Mouse (Mus musculus) kidney, adult 11 months (tissue): ENCODE results near the gene Rpf1.

ENCODE experiments used
- DNase-seq: peaks from one replicate; pipeline ENCODE4 v3.0.0; 2022

Rpf1 gene

DNA sequence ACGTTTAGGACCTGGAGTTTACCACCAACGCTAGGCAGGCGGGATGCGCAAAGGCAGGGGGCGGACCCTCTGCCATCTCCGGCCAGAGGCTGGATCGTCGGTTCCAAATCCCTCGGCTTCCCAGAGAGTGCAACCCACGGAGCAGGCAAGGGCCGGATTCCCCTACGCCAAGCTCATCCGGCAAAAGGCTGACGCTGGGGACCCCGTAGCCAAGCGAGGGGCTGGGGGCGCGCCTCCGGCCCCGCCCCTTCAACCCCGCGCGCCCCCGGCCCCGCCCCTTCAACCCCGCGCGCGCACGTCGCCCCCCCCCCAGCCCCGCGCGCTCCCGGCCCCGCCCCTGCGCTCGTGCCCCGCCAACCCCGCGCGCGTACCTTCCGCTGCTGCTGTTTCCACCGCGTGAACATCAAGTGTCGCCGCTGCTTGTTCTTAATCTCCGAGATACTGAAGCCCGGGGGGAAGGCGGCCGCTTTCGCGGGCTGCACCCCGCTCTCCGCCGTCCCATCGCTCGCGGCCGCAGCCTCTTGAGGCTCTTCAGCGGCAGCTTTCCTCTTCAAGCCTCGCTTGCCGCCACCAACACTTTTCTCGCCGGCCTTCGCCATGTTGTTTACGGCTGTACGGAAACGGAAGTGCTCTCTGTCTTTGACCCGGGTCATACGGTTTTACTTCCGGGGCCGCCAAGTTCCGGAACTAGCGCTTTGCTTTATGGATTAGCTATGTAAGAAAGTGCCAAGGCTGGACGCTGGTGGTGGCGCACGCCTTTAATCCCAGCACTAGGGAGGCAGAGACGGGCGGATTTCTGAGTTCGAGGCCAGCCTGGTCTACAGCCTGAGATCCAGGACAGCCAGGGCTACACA lies at the start of gene Rpf1:
Gene Rpf1, minus strand, starts transcription at position 632 of the 854 bp plus-strand sequence.
- peak; percentile 93 for DNase-seq

DNA sequence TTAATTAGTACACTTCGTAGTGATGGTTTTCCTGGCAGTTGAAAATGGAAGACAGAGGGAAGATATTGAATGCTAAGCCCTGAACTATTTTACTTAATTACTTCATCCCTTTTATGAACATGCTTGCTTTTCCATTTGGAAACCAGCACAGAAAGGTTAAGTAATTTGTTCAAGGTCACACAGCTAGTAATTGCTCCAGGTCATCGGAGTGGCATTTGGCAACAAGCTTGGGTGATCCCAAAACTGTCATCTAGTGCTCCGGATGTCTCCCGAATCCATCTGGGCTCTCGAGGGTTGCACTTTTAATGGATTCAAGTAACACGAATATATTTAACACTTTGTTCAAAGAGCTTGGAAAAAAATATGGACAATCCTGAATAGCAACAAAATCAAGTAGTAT lies 49.7 kb upstream of the Rpf1 start:
- DNase-seq: no peak

DNA sequence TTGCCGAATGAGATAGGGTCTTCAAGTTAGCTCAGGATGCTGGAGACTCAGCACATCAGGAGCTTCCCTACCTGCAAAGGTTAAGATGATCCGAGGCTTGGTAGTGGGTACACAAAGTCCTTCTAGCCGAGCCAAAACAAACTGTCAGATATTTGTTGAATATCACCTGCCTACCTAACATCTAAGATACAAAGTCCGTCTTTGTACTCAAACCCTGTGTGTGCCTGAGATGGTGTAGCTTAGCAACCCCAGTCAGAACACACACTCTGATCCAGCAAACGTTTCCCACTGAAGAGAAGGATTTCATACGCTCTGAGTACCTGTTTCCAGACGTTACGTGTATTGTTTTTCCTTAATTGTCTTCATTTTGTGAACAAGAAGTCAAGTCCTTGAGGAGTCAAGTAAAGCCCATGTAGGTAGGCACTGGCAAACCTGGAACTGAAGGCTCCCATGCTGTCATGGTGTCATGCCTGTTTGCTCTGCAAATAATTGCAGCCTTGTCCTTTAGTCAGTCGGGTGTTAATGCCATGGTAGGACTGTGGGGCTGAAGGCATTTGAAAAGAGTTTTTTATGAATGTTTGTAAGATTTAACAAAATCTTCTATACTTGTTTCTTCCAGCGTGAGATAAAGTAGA lies 49.0 kb upstream of the Rpf1 start, which contains the start of gene Uox:
Gene Uox, plus strand, starts transcription at position 279 of the 635 bp plus-strand sequence.
- no peak for DNase-seq

DNA sequence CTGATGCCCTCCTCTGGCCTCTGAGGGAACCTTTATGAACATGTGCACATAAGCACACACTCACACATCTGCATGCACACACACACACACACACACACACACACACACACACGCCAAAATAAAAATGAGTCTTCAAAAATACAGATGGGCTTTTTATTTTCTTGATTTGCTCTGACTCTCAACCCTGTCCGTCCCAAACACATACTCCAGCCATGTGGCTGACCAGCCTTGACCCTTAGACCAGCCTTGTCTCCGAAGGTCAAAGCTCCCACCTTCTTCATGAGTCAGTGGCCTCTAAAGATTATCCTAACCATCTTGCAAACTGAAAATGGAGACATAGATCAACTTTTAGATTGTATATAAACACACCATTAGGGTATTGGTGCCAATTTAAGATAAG lies 48.4 kb upstream of the Rpf1 start:
- DNase-seq: no peak

DNA sequence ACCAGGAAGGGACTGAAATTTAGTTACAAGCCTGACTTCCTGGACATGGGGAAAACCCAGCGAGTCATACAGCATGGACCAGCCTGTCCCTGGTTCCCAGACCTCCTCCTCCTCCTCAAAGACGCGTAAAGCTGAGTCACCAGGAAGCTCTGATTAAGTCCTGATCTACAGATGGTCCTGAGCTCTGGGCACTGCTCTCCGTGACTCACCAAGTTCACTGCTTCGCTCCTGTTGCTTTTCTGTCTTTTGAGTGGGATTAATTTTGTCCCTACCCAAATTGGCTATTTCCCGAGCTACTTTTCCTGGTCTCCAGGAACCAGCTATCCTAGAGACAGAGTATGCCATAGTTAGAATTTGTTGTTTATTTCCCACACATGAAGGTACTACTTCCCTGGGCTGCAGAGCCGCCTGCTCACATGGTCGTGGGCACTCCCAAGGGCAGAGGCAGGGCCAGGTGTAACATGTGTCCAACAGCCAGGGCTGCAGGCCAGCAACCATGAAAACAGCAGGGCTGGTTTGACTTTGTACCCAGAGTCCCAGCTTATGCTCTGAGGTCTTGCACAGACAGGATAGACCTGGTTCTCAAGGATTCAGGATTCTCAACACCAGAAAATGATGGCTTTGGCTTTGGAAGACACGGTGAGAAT lies 46.8 kb upstream of the Rpf1 start:
- DNase-seq: peak; percentile 49

DNA sequence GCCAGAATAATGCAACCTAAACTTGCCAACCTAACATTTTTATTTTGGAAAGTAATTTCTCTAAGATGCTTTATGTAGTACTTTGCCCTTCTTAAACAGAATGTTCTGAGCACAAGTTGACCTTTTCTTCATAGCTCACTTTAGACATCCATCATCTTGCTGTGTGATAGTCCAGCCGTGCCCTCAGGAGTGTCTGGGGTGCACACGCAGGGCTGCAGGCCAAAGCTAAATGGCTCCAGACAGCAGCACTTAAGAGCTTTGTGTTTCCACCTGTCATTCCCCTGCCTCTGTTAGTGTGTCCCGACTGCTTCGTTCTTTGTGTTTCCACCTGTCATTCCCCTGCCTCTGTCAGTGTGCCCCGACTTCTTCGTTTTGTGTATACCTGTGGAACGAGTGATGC lies 46.1 kb upstream of the Rpf1 start:
- DNase-seq: no peak

DNA sequence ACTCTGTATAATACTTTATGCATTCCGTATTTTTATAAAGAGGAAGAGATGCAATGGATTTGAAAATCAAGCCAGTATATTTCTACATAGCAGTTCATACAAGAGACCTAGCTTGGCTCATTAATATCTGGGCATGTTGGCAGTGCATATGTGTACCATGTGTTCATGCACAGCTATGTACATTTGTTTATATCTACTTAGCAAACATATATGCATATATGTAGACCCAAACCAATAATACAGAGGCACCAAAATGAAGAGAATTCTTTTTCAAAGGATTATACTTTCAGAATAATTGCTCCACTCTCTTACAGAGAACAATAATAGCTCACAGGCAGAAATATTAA lies 43.8 kb upstream of the Rpf1 start:
- DNase-seq: no peak

DNA sequence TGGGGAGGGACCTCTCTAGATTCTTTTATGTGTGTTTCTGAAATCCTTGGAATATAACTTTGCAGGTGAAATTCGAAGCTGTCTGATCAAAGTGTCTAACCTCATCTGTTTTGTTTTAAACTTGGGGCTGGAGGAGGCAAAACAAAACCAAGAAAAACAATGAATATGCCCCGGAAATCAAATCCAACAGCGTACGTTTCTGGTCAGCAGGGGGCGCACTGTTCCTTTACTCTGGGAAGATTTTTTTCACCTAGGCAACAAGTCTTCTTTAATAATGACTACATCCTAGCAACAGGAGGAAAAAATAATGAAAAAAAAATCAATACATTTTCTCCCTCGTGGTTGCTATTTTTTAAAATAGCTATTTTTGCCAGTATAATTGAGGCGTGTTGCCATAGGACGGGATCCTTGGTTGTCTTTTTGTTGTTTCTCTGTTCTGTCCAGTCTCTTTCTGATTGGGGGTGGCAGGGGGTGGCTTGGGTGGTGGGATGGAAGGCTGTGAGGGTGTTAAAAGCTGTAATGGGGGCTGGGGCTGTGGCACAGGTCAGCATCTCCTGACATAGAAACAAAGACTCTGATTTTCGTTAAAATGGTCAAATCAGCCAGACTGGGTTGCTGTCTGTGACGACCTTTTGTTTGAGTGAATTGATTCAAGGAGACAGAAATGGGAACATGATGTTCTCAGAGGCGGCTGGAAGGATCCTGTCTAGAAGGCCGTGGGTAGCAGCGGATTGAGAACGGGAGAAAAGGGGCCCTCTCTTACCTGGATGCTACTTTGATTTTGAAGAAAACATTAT lies 43.2 kb upstream of the Rpf1 start:
- peak; percentile 38 for DNase-seq

DNA sequence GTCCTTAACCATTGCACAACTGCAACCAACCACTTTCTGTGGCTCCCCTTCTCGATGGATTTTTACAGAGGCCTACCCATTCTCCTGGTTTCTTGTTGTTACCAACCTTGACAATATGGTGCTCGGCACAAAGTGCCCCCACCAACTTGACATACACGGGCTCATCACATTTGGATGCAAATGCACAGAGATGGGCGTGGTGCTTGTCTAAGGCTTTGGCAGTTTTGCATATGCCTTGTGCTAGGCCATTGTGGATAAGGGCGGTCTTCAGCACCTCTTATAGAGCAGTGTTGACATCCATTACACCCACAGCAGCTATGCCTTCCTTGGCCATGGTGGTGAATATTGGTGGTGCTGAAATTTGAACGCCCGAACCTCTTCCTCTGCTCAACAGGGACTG lies 41.7 kb upstream of the Rpf1 start:
- DNase-seq: no peak

DNA sequence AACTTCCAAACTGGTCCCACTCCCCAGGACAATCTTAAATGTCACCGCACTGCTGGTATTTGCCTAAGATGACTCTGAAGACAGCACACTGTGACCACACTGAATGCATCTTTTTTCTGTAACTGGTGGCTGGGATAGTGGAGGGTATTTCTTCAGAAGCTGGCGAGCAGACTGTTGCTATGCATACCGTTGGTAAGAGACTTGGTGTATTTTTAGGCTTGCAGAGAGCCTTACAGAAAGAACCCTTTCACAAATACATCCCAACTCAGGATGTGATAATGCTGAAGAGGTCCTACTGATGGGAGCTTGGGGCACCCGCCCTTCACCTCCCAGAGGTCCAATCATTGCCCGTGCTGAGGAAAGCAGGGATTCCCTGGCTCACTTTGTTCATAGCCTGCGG lies 36.3 kb upstream of the Rpf1 start:
- DNase-seq: no peak

DNA sequence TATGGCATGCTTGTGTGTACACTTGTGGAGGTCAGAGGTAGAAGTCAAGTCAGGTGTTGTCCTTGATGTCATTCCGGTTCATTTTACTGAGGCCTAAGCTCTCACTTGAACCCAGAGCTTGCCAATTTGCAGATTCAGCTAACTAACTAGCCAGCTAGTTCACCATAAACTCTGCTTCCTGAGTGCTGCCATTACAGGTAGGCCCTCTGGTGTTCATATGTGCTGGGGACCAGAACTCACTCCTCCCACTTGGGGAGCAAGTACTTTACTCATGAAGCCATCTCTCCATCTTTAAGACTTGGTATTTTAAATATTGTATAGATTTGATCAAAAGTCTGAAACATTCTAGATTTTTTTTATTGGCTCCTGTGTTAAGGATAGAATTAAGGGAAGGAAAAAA lies 35.3 kb upstream of the Rpf1 start:
- DNase-seq: no peak

DNA sequence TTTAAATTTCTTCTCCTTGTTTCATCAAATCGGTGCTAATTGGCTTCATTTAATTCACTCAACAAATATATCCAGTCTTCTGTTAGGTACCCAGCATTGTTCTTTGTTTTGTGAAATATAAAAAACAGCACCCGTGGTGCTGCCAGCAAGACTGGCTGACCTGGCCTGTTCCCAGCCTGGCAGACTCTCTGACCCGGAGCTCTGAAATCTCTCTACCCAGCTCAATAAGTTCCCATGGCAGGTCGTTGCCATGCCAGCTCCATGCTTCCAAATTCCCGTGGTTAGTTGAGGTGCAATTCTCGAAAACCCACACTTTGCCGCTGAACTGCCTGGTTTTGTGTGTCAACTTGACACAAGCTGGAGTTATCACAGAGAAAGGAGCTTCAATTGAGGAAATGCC lies 33.6 kb upstream of the Rpf1 start:
- DNase-seq: no peak

DNA sequence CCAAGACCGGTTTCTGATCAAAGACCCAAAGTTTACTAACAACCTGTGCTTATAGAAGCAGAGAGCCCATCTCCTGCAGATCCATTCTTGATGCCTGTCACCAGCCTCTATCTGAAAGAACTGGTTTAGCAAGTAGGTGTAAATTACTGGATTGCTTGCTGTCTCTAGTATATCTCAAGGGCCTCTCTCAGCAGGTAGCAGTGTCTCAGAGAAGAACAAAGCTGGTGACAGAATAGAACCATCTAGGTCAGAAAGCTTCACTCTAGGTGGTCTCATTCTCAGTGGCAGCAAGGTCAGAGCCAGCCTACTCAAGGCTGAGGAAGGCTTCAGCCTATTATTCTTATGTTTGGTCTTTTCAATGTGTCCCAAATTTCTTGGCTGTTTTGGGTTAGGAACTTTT lies 22.4 kb upstream of the Rpf1 start:
- no peak for DNase-seq

DNA sequence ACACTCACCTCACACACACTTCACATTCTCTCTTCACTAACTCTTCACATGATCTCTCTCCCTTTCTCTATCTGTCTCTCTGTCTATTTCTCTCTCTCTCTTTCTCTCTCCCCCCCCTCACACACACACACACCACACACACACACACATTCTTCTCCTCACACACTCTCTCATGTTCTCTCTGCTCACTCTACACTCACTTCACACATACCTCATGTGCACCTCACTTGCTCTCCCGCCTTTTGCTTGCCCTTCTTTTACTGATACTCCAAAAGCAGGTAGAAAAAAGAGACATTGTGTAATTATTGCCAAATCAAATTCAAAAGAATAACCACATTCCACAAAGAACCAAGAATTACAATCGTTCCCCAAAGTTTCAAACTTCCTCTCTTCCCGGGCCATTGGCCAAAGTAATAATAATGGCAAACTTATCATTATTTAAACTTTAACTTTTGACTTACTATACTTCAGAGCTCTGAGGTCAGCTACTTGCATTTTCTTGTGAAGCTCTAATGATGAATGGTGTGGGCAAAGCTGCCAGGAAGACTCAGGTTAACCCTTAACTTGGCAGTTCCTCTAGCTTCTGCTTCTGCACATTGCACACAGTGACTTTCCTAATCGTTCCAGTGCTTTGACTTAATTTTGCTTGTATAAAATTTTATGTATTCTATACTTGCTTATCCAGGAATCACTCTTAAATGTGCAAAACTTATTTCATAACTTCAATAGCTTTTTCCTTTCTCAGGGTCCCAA lies 19.5 kb upstream of the Rpf1 start:
- peak; percentile 33 for DNase-seq

DNA sequence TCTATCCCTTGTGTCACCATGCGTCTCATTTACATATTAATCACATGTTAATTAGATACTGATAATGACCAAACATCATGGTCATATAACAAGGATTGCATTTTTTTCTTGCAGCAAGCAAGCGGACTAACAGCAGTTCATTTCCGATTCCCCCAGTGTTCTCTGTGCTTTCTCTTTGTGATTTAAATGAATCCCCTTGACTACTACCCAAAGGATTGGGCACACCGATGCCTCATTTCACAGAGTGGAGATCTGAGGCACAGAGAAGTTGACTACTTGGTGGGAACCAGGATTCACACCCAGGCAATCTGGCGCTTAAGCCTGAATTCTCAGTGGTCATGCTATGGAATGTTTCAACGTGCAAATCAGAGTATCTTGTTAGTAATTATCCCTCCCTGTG lies 13.8 kb upstream of the Rpf1 start:
- no peak for DNase-seq

DNA sequence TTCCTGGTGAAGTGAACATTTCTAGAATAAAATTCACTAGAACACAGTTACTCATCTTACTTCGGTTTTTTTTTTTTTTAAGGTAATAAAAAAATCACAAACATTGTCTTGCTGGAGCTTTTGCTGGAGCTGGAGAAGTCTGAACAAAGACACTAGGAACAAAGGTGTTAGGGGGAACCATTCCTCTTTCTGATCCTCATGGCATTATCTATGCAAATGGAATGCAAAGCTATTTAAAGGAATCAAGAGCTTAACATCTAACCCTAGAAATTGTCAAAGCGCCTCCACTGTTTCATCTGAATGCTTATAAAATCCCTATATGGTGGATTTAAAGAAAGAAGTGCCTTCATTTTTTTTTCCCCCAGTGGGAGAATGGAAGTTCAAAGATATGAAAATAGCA lies 7.1 kb upstream of the Rpf1 start:
- DNase-seq: no peak

DNA sequence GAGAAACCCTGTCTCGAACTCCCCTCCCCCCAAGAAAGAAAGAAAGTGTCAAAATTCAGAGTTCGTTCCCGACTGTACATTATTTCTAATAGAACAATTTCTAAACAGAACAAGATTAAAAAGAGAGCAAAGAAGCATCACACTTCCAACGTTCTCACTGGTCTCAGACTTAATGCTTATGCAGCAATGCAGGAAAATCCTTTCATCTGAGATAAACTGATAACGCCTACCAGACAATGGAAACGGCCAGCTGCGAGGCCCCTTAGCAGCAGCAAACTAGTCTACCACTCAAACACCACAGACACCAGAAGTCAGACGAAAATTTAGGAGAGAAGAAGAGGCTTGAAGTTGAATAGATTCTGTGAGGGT lies 407 bp upstream of the Rpf1 start:
- no peak for DNase-seq

DNA sequence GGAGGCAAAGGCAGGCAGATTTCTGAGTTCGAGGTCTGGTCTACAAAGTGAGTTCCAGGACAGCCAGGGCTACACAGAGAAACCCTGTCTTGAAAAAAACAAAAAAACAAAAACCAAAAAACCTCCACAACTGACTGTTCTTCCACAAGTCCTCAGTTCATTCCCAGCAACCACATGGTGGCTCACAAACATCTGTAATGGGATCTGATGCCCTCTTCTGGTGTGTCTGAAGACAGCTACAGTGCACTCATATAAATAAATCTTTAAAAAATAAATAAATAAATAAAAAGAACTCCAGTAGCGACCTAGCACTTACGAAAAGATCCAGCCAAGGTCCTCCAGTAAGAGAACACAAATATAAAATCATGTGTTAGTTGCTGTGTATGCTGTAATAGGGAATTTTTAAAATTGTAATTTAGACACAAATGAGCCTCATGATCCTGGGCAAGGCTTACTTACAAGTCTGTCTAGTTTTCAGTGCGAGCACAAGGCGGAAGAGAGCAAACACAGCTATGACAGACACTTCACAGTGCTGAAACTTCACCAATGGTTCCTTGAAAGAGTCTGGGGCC lies 917 bp downstream of the Rpf1 start:
- no peak for DNase-seq

DNA sequence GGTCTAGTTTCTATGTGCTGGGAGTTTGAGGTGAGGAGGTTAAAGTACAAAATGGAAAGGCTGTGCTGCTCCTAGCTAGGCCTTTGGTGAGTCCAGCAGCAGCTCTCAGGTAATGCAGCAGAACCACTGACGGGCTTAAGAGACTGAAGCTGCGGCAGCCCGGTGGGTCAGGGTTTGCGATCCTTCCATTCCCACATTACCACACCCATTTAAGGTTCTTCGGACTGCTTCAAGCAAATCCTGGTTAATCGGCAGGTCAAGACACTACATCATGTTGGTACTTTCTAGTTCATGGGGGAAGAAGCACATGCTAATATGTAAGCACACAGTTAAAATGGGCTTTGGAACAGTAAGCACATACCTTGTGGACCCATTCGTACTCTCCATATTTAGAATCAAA lies 14.5 kb downstream of the Rpf1 start:
- DNase-seq: no peak

DNA sequence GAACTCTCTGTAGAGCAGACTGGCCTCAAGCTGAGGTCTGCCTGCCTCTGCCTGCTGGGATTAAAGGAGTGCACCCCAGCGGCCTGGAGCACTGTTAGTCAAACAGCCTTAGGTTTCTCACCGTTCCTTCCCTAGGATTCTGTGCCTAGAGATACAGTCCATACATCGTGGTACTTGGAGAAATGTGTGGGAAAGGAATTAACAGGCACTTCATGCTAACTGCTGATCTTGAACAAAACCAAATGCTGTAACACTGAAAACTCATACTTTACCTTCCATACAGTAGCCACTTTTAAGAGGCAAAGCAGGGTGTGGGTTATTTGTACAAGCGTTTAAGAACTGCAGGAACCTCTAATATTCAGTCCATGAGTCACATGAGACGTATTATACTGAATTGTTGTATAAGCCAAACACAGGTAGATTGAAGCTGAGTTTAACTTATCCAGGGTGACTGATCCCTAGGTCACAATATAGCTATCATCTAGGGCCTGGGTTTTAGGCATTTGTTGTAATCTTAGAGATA lies 19.6 kb downstream of the Rpf1 start:
- no peak for DNase-seq

DNA sequence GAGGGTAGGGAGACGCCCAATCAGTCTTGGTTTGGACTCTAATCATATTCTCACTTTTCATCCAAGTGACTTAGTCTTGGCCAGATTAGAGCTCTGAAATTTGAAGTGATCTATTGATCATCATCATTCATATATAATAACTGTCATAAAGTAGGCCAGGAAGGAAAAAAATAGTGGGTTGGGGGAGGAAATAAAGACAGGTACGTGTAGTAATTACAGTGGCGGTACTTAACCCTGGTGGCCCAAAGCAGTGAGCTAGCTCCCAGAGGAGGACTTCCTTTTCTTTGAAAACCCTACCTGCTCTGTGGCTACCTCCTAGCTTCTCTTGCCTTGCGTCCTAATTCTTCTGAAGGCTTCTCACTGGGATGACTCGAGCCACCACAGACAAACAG lies 20.4 kb downstream of the Rpf1 start:
- DNase-seq: no peak
